Mouse (Mus musculus) liver, postnatal 0 days (tissue): ENCODE measurements around the gene Nepn.

ENCODE experiments used
- CTCF ChIP-seq: sonication (generic); IDR thresholded peaks from 2 replicates; pipeline ENCODE4 v1.5.1; 2016; ENCODE audit warnings: antibody characterized with exemption, low read depth
- EP300 ChIP-seq: IDR thresholded peaks from 2 replicates; pipeline ENCODE4 v1.6.1; 2016; ENCODE audit warnings: antibody characterized with exemption, low read depth, mild to moderate bottlenecking

DNA sequence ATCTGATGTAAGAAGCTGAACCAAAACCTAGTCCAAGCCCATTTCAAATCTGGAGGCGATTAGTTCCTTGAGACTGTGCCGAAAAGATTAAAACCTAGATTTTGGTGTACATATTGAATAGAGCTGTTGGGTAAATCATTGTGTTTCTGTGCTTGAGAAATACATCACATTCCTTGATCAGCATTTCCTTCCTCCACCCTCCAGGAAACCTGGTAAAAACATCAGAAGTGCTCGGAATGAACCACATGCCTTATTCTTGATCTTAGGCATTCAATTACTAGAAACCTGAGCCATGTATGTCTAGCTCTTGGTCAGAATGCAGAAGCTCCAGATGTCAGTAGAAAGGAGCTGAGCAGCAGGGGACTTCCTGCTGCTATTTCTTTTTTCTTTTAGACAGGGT is 666 bp downstream of the Nepn start:
- TF ChIP-seq CTCF (no peak), EP300 (no peak)
